Mouse (Mus musculus) bone marrow macrophage, adult 2 months (primary cell): ENCODE data around the gene Ifrd2.

Source experiments
- CTCF ChIP-seq: IDR thresholded peaks from 2 replicates; pipeline ENCODE4 v1.5.1; 2012; ENCODE audit warnings: low read depth, mild to moderate bottlenecking, low read length, moderate library complexity
- POLR2A ChIP-seq: IDR thresholded peaks from 2 replicates; pipeline ENCODE4 v1.6.1; 2012; ENCODE audit warnings: mild to moderate bottlenecking, low read depth, low read length, borderline replicate concordance

GRCm38 (mm10) chr9:107598385-107598784, 10.9 kb downstream of the Ifrd2 start:
- TF ChIP-seq CTCF (no peak), POLR2A (no peak)
